Mouse (Mus musculus): ENCODE measurements at regions not wholly inside any gene's neighbourhood (a gene's known extent, or its start where the extent isn't known, plus 50 kb on each side); places are given as distances from the start of the nearest gene placed in this dataset.

DNA sequence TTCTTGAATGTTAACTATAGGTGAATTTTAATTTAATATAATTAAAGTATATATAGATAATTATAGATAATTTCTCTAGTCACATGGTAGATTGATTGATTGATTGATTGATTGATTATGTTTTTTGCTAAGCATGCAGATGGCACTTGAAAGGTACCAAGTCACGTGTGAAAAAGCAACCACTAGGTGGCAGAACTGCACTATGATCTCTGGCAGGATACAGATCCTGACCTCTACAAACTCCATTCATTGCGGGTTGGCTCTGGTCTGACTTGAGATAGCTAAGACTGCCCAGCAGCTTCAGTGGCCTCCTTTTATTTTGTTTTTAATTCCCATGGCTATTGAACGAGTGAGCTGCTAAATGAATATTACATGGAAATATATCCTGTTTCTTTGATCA is 229.7 kb upstream of the Grm3 start:
- peak; percentile 80 for DNase-seq (ENCODE audit: low read depth, low spot score)

DNA sequence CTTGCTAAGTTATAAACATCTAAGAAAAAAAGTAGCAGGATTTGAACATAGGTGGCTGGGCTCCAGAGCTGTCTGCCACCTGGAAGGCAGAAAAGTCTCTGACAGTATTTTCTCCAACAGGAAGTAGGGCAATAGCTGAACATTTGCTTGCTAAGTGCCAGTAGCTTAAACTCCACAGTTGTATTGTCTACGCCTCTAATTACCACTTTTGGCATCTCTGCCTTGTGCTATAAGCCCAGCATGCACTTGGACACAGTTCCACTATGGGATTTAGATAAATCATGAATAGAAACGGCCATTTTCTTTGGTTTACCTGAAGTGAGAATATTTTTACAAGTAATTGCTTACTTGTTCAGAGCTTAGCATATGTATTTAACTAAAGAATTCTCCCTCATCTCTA is 213.8 kb upstream of the Grm3 start:
- no peak for DNase-seq (ENCODE audit: low read depth, low spot score)

DNA sequence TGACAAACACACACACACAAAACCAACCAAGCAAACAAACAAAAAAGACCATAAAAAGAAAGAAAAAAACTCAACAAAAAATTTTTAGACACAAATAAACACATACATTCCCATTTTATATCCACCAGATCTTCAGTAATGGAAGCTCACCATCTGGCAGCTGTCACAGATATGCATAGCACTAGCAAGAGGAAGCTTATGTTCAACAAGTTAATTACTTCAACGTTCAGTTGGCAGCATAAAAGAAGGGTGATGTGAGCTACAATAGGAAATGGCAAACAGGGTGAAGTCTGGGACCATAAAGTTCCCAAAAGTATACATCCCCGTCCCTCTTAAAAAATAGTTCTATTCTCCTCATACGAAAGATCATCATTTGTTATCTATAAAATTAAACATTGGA is 188.0 kb upstream of the Grm3 start:
- no peak for DNase-seq (ENCODE audit: low read depth, low spot score)

DNA sequence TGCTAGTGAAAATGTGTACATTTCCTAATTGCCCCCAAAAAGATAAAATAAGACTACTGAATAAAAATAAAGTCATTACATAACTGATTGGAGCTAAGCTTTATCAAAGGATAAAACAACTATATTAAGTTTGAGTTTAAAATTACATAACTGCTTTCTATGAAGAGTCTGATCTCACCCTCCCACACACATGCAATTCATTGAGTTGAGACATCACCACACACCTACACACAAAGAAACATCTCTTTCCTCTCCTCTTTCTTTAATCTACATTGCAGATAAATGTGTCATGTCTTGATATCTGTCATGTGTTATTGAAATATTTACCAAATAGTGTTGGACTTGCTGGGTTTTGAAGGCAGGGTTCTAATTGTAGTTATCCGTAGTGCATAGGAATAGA is 186.8 kb upstream of the Grm3 start:
- DNase-seq (ENCODE audit: low read depth, low spot score): no peak

- no peak for DNase-seq (ENCODE audit: low read depth, low spot score)
Measured at GRCm38 (mm10) chr5:9911089-9911473, 186.1 kb upstream of the Grm3 start.

DNA sequence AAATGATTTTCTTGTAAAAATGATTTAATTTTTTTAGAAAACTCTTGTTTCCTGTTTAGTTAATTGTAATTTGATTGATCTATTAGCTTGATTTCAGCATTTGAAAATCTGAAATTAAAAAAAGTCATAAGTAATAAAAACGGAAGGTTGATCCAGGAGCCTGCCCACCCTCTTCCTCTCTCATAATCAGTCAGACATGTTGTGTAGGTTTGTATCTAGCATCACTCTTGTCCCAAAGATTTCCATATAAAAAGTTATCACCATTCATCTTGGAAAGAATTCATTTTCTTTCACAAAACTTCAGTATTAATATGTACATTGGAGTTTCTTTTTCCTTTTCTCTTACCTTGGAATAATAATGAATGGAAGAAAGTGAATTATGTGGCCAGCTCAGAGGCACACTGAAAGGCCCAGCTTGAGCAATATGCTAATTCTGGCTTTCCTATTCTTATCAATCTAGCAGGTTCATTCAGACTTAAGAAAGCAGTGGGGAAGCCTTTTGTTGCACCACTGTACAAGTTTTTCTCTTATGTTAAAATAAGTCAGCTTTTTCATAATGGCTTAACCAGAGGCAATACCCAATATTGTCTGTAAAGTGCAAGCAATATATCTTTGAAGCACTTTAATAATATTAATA is 185.6 kb upstream of the Grm3 start:
- no peak for DNase-seq (ENCODE audit: low read depth, low spot score)

DNA sequence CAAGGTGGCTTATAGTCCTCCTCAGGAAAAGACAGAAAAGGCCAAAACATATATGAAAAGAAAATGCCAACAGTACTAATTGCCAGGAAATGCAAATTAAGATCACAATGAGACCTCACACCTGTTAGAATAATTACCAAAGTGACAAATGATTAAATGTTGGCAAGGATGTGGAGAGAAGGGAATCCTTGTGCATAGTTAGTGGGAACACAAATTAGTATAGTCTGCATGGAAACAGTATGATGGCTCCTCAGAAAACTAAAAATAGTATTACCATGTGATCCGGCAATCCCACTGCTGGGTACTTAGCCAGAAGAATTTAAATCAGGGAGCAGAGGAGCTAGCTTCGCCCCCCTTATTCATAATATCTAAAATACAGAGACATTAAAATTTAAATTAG is 170.3 kb upstream of the Grm3 start:
- no peak for DNase-seq (ENCODE audit: low read depth, low spot score)

DNA sequence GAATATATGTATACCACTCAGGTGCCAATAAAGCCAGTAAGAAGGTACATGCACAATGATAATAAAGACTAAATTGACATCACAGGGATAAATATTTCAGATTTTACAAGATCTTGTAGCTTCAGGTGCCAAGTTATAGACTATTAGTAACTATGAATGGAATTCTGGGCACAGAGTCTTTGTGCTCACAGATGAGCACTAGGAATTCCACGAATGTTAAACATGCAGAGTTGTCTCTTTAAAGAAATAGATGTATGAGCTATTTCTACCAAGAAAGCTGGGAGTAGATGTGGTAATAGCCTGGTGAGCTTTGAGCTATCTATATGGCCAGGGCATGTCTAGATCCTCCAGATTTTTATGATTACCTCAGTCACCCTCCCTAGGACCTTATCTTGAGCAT is 153.1 kb upstream of the Grm3 start:
- no peak for DNase-seq (ENCODE audit: low read depth, low spot score)

DNA sequence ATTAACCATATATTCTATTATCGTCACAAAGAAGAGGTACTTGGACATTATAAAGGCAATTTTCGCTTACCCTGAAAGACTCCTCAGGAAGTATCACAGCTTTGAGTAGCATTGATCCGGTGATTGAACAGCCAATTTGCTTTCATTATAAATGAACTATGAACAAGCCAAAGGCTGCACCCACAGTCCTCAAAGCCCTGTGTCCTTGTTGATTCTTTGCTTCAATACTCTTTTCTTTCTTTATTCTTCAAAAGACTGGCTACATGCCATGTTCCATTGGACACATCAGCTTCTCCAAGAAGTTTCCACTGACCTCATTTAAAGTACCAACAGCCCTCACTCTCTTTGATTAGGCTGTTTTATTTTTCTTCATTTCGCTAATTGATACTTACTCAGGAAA is 144.1 kb upstream of the Grm3 start:
- no peak for DNase-seq (ENCODE audit: low read depth, low spot score)

DNA sequence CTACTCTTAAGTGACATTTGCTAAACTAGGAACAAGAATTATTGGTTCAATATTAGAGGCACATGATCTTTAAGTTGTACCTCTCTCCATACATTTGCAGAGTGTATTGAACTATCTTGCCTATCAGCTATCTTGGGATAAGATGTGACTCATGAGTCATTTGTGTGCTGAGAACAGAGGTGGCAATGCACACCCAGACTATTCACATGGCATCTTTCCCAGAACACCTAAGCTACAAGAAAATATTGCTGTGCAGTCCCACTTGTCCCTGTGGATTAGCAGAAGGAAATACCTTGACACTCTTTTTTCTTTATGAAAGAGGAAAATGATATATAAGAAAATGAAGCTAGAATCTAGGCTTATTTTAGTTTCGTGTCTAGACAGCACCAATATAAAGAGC is 104.8 kb upstream of the Grm3 start:
- no peak for DNase-seq (ENCODE audit: low read depth, low spot score)

GRCm38 (mm10) chr5:9801707-9802106 is 76.7 kb upstream of the Grm3 start:
- DNase-seq (ENCODE audit: low read depth, low spot score): no peak

DNA sequence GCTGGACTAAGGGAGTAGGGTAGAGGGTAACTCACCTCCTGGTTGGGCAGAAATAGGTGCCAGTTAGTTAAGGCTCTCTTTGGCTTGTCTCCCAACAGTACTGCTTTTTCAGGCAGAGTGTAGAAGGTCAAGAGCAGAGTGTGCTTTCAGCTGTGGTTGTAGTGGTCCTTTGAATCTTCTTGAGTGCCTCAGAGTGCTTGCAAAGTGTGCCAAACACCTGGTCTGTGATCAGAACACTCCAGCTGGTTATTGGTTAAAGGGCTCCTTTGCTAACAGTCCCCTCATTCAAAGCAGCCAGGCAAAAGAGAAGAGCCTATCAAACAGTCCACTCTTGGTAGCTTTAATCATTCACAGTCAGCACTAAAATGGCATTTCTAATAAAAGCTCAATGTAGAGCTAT is 56.1 kb upstream of the Grm3 start:
- DNase-seq (ENCODE audit: low read depth, low spot score): no peak
